Mouse (Mus musculus) skeletal muscle tissue, adult 2 months (tissue): Measurements from ENCODE around the gene Tor4a.
A peak's percentile ranks its signal among the peaks of the same experiment; 100 is the strongest.

Experiments used
- DNase-seq: peaks from one replicate; pipeline ENCODE4 v3.0.0-alpha.2; 2012; ENCODE audit warnings: low read depth, low spot score

Gene Tor4a

DNA sequence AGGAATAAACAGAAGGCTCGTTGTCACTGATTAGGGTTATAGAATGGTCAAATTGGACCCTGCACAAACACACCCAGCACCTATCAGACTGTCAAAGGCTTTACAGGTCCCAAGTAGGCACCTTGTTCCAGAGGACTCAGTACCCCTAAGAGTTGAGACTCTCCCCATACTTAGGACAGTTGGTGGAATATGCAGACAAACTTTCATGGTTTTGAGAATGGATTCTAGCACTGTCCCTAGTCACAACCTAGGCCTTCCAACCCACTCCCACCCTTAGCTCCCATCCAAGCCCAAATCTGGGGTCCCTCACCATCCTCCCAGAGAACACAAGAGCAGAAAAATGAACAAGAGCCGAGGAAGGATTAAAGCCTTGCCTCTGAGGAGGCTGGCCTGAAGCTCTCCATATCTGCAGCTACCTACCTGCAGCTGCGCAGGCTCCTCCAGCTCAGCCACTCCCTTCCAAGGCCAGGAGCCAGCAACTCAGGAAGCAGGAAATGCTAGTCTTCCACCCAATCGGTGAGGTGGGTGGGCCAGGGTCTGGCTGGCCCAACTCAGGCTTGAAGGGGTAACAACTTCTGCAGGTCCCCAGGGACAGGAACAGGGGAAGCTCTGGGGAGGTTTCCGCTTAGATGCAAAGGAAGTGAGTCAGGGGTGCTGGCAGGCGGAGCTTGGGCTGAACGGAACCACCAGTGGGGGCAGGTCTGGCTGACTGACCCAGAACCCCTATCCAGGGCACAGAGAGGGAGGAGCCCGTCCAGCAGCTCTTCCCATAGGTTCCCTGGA lies at the start of gene Tor4a:
TSS of gene Tor4a (minus strand) at position 715 of the 783 bp plus-strand sequence.
- peak; percentile 85 for DNase-seq

DNA sequence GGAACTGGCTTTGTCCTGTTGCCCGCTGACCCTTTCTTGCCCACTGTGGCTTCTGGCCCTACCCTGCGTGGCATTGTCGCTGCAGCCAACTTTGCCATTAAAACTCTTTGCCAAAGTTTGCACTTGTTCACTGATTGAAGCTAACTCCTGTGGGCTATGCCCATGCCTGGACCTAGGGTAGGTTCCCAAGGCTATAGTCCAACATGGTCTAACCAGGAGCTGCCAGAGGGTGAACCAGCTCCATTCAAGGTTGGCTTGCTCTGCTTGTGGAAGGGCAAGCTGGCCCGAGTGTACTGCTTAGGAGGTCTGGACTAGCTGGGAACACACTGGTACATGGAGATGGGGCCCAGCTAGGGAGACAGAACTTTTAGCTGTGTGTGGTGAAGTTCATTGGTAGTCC lies 47.5 kb upstream of the Tor4a start:
- no peak for DNase-seq

DNA sequence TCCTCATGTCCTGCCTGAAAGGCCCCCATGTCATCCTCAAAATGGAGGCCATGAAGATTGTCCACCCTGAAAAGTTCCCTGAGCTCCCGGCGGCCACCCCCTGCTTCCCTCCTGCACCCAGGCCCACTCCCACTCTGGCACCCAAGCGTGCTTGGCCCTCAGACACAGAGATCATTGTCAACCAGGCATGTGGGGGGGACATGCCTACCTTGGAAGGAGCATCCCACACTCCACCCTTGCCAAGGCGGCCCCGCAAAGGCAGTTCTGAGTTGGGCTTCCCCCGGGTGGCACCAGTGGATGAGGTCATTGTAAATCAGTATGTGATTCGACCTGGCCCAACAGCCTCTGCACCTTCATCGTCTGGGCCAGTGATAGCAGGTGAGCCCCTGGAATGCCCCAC lies 46.7 kb upstream of the Tor4a start:
- no peak for DNase-seq

DNA sequence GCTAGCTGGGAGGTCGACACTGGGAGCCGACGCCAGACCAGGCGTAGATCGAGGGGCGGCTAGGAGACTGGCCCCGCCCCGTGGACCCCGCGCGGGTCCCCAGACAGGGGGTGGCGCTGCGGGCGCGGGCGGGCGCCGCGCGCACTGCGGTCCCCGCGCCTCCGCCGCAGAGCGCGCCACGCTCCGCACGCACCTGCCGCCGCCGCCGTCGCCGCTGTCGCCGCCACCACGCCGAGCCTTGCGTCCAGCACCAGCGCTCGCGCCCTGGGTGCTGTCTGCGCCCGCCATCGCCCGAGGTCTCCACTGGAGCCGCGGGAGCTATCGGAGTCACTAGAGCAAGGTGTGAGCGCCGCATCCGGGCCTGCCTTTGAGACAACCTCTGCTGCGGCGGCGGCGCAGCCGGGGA lies 45.4 kb upstream of the Tor4a start, which contains the start of the genes Rnf208 and Cysrt1:
TSS of gene Rnf208 (plus strand) at position 155 of the 406 bp plus-strand sequence.
TSS of gene Cysrt1 (minus strand) at position 352 of the 406 bp plus-strand sequence.
- DNase-seq = no peak

DNA sequence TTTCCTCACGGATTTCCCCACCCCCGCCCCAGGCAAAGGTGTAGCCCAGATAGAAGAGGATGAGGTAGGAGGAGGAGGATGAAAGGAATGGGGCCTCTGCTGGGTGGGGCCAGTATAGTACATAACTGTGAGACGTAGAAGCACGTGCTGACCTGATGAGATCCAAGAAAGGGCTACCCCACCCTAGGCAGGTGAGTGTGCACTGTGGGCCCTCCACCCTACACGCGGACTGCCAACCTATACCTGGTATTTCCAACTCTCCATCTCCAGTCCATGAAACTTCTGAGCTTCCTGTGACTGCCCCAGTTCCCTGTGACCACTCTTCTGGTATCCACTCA lies 44.7 kb upstream of the Tor4a start:
- no peak for DNase-seq

- DNase-seq = peak; percentile 46
These were observed 44.2 kb upstream of the Tor4a start for GRCm38 (mm10) chr2:25240723-25241437.

DNA sequence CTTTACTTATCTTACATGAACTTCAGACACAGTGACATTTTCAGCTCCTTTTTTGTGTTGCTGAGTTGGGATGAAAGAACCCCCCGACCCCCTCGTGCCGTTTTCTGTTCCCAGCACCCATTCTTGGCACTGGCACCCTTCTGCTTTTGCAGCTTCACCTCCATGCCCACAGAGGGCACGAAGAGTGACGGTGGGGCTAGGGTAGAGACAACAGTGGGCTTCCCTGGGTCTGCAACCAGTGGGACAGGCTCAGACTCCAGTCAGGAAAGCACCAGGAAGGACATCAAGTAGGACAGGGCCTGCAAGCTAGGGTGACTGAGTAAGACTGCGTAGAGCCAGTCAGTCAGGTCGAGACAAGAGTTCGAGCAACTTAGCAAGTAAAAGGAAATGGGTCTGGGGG lies 43.6 kb upstream of the Tor4a start:
- DNase-seq = no peak

DNA sequence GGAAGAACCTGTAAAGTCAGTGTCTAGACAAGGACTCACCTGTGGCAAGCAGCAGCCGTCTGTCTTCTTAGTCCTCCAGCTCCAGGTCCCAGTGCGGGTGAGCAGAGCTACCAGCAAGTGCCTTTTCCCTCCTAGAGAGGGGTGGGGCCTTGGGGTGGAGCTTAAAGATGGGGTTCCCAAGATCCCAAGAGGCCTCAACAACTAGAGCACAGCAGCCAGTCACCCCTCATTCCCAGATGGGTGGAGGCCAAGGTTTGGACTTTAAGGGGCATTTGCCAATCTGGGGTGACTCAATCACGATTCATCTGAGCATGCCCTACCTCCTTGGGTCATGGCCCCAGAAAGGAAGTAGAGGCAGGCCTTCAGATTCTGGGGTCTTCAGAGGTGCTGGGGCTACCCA lies 43.1 kb upstream of the Tor4a start:
- no peak for DNase-seq

- DNase-seq = no peak
These were observed 41.4 kb upstream of the Tor4a start for GRCm38 (mm10) chr2:25238106-25238505.

DNA sequence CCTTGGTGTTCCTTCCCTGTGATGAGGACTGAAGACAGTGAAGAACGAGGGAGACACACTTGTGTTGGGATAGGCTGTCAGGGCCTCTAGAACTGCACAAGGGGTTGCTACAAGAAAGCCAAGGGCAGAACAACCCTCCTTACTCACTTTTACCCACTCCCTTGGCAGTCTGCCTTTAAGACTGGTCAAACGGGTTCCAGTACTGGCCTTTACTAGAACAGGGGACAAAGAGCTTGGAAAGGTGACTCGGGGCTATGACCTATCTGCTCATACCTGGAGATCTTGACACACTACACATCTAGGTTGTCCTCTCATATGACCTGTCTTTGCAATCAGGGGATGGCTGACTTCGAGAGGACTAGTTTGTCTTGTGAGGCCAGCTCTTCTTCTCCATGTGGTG lies 40.8 kb upstream of the Tor4a start:
- DNase-seq = no peak

DNA sequence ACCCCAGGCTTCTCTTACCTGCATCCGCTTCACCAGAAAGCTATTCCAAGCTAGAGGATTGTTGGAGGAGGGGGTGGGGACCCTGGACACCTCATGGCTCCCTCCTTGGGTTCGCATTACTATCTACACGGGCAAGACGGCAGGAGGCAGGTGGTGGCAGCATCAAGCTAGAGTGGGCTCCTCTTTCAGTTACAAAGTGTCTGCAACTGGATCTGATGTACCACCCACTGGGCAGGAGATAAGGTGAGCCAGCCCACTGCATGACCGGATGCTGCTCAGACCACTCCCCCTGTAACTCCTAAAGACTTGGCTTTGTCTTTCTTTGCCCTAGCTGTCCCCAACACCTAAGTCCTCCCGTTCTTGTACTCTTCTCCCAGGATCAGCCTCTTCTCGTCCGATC lies 39.9 kb upstream of the Tor4a start, which contains the start of gene Rnf224:
TSS of gene Rnf224 (minus strand) at position 174 of the 400 bp plus-strand sequence.
- DNase-seq = no peak

GRCm38 (mm10) chr2:25234551-25235220 lies 38.0 kb upstream of the Tor4a start:
- DNase-seq = no peak

- no peak for DNase-seq
These were observed 37.4 kb upstream of the Tor4a start, which contains the start of gene Slc34a3 for GRCm38 (mm10) chr2:25234050-25234449. Gene Slc34a3 (minus strand): TSS chr2:25234364.

GRCm38 (mm10) chr2:25233421-25233820 lies 36.7 kb upstream of the Tor4a start:
- no peak for DNase-seq

- no peak for DNase-seq
These were observed 34.4 kb upstream of the Tor4a start for GRCm38 (mm10) chr2:25231038-25231437.

DNA sequence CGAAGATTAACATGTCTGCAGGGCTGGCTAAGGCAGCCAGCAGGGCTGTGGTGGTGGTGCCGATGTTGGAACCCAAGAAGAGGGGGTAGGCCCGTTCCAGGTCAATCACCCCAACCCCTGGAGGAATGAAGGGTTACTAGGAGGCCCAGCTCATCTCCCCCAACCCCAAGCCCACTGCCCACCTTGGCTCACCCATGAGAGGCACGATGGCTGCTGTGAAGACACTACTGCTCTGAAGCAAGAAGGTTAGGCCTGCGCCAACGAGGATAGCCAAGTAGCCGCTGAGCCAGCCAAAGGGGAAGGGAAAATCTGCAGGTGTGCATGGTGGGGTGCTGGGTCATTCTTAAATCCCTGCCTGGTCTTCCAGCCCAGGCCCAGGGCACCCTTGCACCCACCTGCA lies 33.9 kb upstream of the Tor4a start:
- no peak for DNase-seq

GRCm38 (mm10) chr2:25229582-25229981 lies 32.9 kb upstream of the Tor4a start:
- no peak for DNase-seq

- no peak for DNase-seq
These were observed 32.4 kb upstream of the Tor4a start for GRCm38 (mm10) chr2:25228995-25229530.

DNA sequence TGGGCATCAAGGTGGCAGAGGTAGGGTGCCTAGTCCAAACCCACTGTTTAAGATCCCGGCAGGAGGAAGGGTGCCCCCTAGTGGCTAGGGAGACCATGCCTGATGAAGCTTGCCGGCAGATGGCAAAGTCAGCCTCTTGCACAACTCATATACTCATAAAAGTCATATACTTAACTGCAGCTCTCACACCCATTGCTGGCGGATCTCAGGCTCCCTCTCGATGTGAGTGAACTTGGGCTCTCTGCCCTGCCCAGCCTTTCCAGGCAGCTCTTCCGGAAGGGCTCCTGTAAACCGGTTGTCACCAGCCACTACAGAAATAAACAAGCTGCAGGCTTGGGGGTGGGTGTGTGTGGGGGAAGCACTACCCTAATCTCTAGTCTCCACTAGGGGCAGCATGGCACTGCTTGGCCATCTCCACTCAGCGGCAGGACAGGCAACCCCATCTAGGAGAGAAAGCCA lies 31.8 kb upstream of the Tor4a start:
- DNase-seq = peak; percentile 88

- no peak for DNase-seq
These were observed 30.7 kb upstream of the Tor4a start for GRCm38 (mm10) chr2:25227406-25227805.

- peak; percentile 80 for DNase-seq
These were observed 30.2 kb upstream of the Tor4a start for GRCm38 (mm10) chr2:25226864-25227263.

DNA sequence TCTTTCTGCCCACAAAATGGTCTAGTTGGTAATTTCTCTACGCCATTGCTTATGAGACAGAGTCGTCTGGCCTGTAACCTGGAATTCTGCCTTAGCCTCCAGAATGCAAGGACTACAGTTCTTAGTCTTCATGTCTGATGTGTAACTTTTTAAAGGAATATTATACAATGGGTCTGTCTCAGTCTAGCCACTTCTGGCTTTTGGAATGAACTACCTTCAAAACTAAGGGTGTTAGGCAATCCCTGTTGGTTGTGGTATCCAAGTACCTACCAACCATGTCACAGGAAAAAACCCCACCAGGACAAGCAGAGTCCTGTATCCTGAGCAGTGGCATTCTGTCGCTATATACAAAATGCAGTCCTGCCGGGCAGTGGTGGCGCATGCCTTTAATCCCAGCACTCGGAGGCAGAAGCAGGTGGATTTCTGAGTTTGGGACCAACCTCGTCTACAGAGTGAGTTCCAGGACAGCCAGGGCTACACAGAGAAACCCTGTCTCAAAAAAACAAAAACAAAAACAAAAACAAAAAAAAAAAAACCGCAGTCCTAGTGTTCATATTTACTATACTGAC lies 29.2 kb upstream of the Tor4a start:
- no peak for DNase-seq
